Mouse (Mus musculus) cerebellum, adult 9-10 months (tissue): Measurements from ENCODE around the gene Ypel1.

Experiments
- DNase-seq: peaks from one replicate; pipeline ENCODE4 v3.0.0; 2022

The Ypel1 gene

DNA sequence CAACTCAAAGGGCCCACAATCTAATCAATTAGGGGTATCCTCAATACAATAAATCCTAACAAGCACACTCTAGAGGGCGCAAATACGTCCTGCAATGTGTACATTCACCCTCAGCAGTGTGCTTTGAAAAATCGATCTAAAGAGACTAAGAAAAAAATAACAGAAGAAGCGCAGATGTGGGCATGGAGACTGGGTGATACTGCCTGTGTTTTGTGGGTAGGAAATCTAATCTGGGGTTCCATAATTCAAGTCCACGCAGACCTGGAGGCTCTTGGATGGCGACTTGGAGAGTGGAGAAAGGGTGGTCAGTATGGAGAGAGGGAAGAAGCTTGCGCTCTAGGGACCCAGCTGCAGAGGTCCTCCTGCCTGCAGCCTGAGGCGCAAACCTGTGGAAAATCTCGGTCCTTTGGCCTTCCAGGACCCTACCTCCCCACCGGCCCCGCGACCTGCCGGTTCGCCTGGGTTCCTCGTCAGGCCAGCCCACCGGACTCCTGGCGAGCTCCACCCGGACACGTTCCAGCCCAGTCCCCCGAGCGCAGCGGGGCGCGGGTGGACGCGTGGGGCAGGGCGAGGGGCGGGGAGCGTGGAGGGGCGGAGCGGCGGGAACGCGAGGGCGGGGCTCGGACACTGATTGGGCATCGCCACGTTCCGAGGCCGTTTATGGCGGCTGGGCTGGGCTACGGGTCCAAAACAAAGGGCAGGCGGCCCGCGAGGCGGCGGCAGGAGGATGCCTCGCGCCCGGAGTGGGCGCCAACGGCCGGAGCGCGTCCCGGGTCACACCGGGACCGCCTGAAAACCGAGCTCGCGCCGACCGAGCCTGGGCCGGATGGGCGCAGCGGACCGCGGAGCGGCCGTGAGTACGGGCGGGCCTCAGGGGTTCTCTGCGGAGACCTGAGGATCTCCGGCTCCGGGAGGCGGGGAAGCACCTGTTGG, at the start of gene Ypel1:
Gene Ypel1, plus strand, starts transcription at position 186 of the 933 bp plus-strand sequence.
- DNase-seq: peak; percentile 77

DNA sequence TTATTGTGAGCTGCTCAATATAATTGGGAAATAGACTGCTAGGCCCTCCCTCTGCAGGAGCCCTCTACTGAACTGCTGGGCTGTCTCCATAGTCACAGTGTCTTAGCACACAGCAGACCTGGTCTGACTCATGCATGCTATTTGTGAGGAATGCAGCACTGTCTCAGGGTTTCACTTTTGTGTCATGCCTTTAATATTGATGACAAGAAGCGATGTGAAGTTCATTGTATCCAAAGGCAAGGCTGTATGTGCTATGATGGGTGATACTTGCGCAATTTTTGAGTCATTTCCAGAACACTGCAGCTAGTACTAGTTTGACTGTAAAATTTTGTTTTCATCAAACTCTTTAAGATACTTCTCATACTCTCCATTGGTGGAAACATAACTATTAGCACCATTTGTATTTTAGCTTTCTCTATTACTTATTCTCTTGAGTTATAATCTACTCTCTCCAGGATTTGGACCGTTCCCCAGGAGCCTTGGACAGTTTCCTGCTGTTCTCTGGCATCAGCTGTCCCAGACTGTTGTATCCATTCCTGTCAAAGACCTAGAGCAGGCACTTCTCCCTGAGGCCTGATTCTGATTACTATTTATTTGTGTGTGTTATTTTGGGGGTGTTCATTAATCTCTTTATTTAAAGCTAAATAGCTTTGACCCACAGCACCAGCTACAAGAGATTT, 44.9 kb upstream of the Ypel1 start:
- peak; percentile 63 for DNase-seq

DNA sequence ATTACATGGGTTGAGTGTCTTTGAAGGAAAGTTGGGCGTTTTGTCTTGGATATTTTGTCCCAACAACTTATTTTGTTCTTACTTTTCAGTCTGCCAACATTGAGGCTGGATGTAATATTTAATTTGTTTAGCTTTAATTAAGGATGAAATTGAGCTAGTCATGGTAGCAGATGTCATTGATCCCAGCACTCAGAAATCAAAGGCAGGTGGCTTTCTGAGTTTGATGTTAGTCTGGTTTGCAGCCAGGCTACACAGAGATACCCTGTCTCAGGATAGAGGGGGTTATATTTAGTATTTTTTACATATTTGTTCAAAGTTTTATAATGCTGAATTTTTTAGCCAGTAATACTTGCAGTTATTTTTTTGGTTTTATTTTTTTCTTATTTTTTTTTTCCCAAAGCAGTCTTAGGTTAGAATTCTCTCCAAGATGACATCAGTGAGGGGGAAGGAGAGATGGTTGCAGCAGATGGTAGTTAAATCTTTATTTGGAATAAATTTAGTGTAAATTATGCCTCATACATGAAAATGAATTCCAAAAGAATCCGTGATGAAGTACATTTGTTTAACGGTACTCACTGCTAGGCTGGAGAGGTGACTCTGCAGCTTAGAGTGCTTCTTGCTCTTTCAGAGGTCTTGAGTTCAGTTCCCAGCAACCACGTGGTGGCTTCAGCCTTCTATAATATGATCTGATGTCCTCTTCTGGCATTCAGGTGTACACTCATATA, 39.4 kb upstream of the Ypel1 start:
- no peak for DNase-seq

DNA sequence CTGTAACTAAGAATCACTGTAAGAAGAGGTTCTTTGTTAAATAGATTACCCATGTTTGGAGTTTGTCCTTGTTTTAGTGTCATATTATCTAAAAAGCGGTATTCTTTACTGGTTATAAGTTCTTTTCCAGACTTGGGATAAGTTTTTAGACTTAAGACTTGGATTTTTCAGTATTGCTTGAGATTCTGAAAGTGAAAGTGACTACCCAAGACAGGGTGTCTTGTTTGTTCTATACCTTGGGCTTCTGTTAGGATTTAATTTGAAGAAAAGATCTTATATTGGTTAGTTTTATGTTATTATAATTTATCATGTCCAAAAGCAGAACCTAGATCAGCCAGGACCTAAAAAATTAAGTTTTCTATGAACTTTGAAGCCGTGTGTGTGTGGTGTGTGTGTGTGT, 35.7 kb upstream of the Ypel1 start:
- no peak for DNase-seq

- no peak for DNase-seq
Observed at GRCm38 (mm10) chr16:17040716-17041115, 28.8 kb upstream of the Ypel1 start.

DNA sequence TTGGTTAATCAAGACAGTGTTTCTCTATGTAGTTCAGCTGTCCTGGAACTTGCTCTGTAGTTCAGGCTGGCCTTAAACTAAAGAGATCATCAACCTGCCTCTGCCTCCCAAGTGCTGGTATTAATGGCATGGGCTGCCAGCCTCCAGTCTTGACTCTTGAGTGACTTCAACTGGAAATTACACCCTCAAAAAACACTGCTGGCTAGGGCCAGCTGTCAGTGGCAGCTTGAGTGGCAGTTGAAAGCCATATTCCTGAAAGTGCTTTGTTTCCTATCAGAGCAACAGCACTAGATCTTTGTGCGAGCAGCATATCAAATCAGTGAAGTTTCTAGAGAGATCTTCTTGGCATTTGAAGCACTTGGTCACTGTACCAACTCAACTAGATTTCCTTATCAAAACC, 28.1 kb upstream of the Ypel1 start:
- no peak for DNase-seq

DNA sequence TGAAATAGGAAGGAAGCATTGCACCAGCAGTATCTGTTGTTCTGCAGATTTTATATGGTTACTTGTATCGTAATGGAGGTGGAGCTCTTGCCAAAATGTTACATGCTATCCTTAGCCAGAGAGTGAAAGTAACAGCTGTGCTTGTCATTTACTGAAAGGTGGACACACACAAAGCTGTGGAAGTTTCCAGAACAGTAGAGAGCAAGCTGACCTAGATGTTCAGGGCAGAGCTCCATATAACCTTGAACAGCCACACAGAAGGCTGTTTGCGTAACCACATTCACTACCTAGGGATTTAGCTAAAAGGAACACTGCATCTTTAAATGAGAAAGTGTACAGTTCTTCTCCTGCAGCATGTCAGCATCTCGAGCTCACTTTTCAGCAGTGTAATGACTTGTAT, 25.2 kb upstream of the Ypel1 start:
- peak; percentile 57 for DNase-seq

DNA sequence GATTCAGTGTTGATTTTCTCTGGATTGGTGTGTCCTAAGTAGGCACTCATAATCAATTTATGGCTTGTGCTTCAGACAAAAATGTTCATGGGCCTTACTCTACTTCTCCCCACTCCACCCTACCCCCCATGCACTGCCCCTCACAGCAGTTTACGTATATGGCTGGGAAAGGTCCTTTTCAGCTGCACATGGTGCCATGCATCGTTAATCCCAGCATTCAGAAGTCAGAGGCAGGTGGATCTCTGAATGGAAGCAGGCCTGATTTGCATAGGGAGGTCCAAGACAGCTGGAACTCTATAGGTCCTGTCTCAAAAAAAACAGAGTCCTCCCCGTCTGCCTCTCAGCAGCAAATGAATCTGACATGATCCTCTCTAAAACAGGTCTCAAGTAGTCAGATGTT, 24.2 kb upstream of the Ypel1 start:
- no peak for DNase-seq

DNA sequence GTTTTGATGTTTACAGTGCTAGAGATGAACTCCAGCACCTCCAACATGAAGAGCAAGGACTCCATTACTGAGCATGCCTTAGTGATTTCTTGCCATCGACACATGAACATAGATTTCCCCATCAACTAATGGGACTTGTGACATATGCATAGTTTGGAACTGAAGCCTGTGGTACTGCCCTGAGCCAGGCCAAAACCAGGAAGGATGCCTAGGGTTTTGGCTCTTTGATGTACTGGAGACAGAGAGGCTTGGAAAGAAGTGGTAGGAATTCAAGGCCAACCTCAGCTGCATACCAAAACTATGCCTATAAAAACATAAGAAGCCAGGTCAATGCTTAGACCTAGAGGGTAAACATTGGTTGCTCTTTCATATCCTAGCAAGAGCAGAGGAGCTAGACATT, 19.6 kb upstream of the Ypel1 start:
- no peak for DNase-seq

- no peak for DNase-seq
Observed at GRCm38 (mm10) chr16:17052087-17052486, 17.4 kb upstream of the Ypel1 start.

GRCm38 (mm10) chr16:17053903-17054302, 15.6 kb upstream of the Ypel1 start:
- DNase-seq: no peak

- no peak for DNase-seq
Observed at GRCm38 (mm10) chr16:17055584-17055983, 13.9 kb upstream of the Ypel1 start.

DNA sequence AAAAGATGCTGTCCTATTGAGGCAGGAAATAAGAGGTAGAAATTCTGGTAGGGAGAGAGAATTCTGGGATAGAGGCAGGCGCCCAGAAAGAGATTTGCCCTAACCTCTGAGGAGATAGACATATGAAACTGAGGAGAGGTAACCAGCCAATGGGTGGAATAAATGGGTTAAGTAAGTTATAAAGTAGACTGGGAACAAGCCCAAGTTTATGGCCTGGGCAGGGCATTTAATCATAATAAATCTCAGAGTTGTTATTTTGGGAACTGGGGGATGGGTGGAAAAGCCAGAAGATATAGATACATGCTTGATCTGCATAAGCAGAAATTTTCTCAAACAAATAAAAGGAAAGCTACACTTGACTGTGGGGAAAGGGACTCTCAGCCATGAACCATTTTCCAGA, 7.2 kb upstream of the Ypel1 start:
- no peak for DNase-seq

- DNase-seq: no peak
Observed at GRCm38 (mm10) chr16:17067552-17067951, 1.9 kb upstream of the Ypel1 start.

GRCm38 (mm10) chr16:17070716-17071115, 1.2 kb downstream of the Ypel1 start:
- peak; percentile 14 for DNase-seq

DNA sequence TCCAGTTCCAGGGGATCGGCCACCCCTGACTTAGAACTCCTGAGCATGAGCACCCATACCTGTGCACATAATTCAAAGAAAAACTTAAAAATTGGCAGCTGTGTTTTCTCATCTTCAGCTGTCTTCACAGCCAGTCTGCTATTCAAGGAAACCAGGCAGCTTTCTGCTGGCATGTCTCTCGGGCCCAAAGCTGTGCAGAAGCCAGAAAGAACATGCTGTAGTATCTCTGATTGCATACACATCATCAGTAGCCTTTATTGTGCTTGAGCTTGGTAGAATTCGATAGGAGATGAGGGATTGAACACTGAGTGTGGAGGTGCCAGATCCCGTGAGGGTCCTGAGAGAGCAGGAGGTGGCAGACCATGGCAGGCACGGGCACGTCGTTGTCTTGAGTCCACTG, 3.5 kb downstream of the Ypel1 start:
- no peak for DNase-seq

- no peak for DNase-seq
Observed at GRCm38 (mm10) chr16:17076301-17076700, 6.8 kb downstream of the Ypel1 start.

GRCm38 (mm10) chr16:17076869-17077268, 7.4 kb downstream of the Ypel1 start:
- no peak for DNase-seq

DNA sequence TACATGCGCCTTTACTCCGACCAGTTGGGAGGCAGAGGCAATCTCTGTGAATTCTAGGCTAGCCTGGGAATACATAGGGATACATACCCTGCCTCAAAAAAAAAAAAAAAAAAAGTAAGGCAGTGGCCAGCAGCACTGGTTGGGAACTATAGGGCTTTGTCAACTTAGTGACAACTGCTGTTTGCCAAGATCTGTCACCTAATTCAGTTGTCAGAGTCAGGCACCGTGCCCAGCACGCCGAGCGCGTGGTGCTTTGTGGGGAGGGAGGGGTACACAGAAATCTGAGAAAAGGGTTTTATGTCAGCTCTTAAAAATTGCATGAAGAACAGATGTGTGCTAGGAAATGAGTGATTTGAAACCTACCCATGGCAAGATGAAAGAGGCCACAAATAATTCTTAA, 8.6 kb downstream of the Ypel1 start:
- DNase-seq: no peak

GRCm38 (mm10) chr16:17082121-17082792, 12.8 kb downstream of the Ypel1 start:
- DNase-seq: no peak

DNA sequence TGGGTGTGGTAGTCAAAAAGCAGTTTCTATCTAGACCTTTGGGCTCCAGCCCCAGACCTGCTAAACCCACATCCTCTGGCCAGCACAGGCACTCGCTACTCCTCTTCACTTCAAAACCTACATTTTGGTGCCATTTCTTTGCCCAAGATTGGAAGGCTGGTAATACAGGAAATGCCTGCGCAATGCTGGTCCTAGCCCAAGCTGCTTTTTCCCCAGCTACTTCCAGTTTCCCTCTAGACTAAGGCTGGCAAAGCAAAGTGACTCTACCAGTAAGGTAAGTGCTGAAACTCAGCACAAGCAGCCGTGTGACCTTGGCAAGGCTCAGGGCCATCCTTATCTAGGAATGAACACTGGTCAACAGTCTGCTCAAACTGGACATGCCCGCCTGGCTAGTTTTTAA, 16.1 kb downstream of the Ypel1 start:
- no peak for DNase-seq

DNA sequence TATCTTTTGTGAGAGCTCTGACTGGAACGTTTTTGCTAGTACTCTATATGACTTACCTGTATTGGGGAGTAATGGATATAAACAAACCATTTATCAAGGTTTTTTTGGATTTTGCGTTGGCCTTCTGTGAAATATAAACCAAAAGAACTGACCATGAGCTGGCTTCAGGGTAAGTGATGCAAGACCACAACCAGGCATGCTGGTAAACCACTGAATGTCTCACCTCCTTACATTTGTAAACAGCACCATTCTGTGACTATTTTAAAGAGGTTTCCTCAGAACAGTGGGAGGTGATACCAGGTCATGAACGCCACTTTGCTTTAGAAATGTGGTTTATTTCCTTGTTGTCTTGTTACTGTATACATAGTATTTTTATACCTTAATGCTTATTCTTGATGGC, 16.7 kb downstream of the Ypel1 start:
- DNase-seq: no peak

DNA sequence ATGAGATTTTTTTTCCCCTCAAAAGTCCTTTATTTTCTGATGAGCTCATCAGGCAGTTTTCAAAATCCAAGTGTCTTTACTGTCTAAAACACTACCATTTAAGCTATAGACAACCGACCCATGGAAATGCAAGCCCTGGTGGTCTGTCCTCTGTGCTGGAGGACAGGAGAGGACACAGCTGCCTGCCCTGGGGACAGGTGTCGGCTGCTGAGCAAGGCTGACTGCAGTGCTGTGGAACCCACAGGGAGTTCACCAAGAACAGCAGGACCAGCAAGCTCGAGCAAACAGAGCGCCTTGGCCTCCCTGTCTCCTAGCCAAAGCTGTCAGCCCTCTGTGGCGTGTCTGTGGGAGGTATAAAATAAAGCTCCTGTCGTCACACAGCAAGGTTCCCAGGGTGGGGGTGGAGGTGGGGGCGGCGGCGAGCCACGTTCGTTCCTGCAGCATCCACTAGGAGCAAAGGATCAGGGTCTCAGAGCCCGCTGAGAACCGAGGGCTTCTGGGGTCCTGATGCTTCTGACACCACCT, 17.2 kb downstream of the Ypel1 start:
- DNase-seq: no peak
